Mouse (Mus musculus) E14TG2a.4 (cell line): ENCODE results near the gene Fate1.

Source experiments
- H3K27me3 ChIP-seq: 2 replicates; pipeline ENCODE4 v1.6.1; 2014; ENCODE audit warnings: low read length, control low read depth; ENCODE audit not compliant: insufficient read depth
- H3K36me3 ChIP-seq: 2 replicates; pipeline ENCODE4 v1.6.1; 2014; ENCODE audit warnings: low read length, control low read depth; ENCODE audit not compliant: insufficient read depth
- H3K4me1 ChIP-seq: replicated peaks from 2 replicates; pipeline ENCODE4 v1.6.1; 2014; ENCODE audit warnings: low read depth, low read length, control low read depth
- H3K4me3 ChIP-seq: replicated peaks from 2 replicates; pipeline ENCODE4 v1.5.1; 2014; ENCODE audit warnings: mild to moderate bottlenecking, low read length
- H3K9me3 ChIP-seq: 2 replicates; pipeline ENCODE4 v1.6.1; 2014; ENCODE audit warnings: low read length, control low read depth
- CTCF ChIP-seq: conservative IDR thresholded peaks from 2 replicates; pipeline ENCODE4 v1.5.1; 2014; ENCODE audit warnings: low read length
- NANOG ChIP-seq: IDR thresholded peaks from 2 replicates; pipeline ENCODE4 v1.6.1; 2014; ENCODE audit warnings: borderline replicate concordance, low read length, mixed read lengths
- POU5F1 ChIP-seq: IDR thresholded peaks from 2 replicates; pipeline ENCODE4 v1.6.1; 2014; ENCODE audit warnings: low read length, borderline replicate concordance

Fate1 gene

DNA sequence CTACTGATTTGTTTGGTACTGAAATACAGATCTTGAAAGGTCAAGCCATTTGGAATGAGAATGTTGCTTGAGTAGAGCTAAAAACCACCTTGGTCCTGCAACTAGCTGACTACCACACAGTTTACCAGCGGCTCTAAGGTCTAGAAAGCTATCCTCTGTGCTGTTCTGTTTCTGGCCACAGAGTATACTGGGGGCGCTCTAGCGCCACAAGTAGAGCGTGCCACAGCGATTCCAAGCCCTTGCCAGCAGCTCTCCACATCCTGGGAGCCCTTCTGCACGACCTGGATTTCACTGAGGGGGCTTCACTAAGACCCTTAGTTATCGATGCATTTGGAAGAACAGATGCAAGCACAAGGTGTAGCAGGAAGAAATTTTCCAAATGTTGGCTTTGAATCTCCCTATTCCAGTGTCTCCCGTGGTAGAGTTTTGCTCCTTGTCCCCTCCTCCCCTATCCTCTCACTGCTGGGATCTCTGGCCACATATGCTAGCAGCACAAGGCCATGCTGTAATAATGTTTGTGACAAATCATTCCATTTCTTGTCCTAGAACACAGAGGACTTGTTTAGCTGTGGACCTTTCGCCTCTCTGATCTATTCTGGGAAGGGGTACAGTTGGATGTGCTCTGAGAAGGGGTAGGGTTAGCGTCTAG lies 50.1 kb downstream of the Fate1 start:
- Histone ChIP-seq H3K9me3 (peaks cover 4% of the 10 kb centered on the region; the same call in 1 of the 2 replicates), H3K4me3 (no peak overlapping the region), H3K36me3 (no peaks in the 10 kb centered on the region), H3K27me3 (no peaks in the 10 kb centered on the region), H3K4me1 (no peaks in the 10 kb centered on the region)
- TF ChIP-seq CTCF: peak; percentile 50
- no peak for TF ChIP-seq NANOG

DNA sequence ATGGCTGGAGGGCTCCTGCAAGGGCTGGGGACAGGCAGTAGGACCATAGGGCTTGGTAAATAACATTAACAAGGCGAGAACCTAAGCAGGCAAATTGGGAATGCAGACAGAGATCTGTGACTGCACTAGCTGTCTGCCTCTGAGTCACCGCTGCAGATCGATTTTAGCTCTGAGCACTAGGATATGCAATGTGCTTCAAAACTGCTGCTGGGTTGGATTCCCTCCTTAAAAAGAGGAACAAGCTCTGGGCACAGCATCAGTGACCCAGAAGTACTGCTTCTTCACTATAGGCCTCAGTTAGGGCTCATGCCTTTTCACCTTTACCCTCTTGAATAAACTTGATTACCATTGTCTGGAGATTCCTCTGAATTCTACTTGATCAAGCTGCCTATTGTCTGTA lies 50.8 kb downstream of the Fate1 start:
- H3K4me1 ChIP-seq: no peaks in the 10 kb centered on the region
- no peaks in the 10 kb centered on the region for H3K36me3 ChIP-seq
- H3K4me3 ChIP-seq: no peak overlapping the region
- peaks cover 4% of the 10 kb centered on the region; the same call in 1 of the 2 replicates for H3K9me3 ChIP-seq
- H3K27me3 ChIP-seq: no peaks in the 10 kb centered on the region
- no peak for TF ChIP-seq CTCF
- no peak for TF ChIP-seq POU5F1
- TF ChIP-seq NANOG: no peak
